Mouse (Mus musculus) kidney, embryonic 14.5 days (tissue): ENCODE measurements around the gene Pcsk6. TPM values are rescaled to one million over a fixed set of nuclear protein-coding genes. Genes with fewer than 3 reads are reported as not detected.

Experiments
- ATAC-seq: fragments of 200-750 bp; cut with Nextera tagmentation; 2 replicates; pipeline ENCODE4 v1.8.0; 2017; ENCODE audit warnings: moderate number of reproducible peaks, mild to moderate bottlenecking, moderate TSS enrichment, moderate library complexity; ENCODE audit not compliant: low FRiP score, low TSS enrichment
- H3K27ac ChIP-seq: fragments of 300-500 bp; sonication (generic); 2 replicates; pipeline ENCODE4 v1.5.1; 2014; ENCODE audit warnings: low read depth, mild to moderate bottlenecking, low read length, moderate library complexity, mixed read lengths
- H3K27me3 ChIP-seq: fragments of 300-500 bp; sonication (generic); 2 replicates; pipeline ENCODE4 v1.6.1; 2014; ENCODE audit warnings: mild to moderate bottlenecking, low read length; ENCODE audit not compliant: control insufficient read depth, insufficient read depth
- H3K36me3 ChIP-seq: fragments of 300-500 bp; sonication (generic); 2 replicates; pipeline ENCODE4 v1.6.1; 2014; ENCODE audit warnings: low read length, mixed read lengths; ENCODE audit not compliant: control insufficient read depth, insufficient read depth
- H3K4me1 ChIP-seq: fragments of 300-500 bp; sonication (generic); 2 replicates; pipeline ENCODE4 v1.6.1; 2014; ENCODE audit warnings: low read length, mixed read lengths; ENCODE audit not compliant: control insufficient read depth, insufficient read depth
- H3K4me2 ChIP-seq: fragments of 300-500 bp; sonication (generic); replicated peaks from 2 replicates; pipeline ENCODE4 v1.6.1; 2014; ENCODE audit warnings: low read depth, mild to moderate bottlenecking, low read length
- H3K4me3 ChIP-seq: fragments of 300-500 bp; sonication (generic); 2 replicates; pipeline ENCODE4 v1.5.1; 2014; ENCODE audit warnings: mild to moderate bottlenecking, low read length
- H3K9ac ChIP-seq: fragments of 300-500 bp; sonication (generic); 2 replicates; pipeline ENCODE4 v1.6.1; 2014; ENCODE audit warnings: low read depth, mild to moderate bottlenecking, low read length, moderate library complexity
- H3K9me3 ChIP-seq: fragments of 300-500 bp; sonication (generic); 2 replicates; pipeline ENCODE4 v1.6.1; 2016; ENCODE audit warnings: low read length; ENCODE audit not compliant: control insufficient read depth
- WGBS: fragments of 180-500 bp; shearing (Covaris S2); extraction: QIAGEN DNeasy Blood & Tissue Kit; methylation state at CpG from one replicate; pipeline ENCODE4 v1.1.7; 2014; 5-methylcytosine and 5-hydroxymethylcytosine counted together
- polyA plus RNA-seq: library from polyadenylated mRNA; unstranded; fragments of >200 nt; fragmentation: Nextera tagmentation; extraction: Ambion mirVana; gene quantifications from 2 replicates; pipeline ENCODE4 v1.2.1, GENCODE M21; 2014

Gene Pcsk6
- polyA plus RNA-seq, 1 experiment from 2014 or later = 2.9 TPM

GRCm38 (mm10) chr7:66092656-66093055 lies 231.1 kb downstream of the Pcsk6 start:
- Histone ChIP-seq H3K9me3 (no peaks in the 10 kb centered on the region), H3K36me3 (peaks cover 40% of the 10 kb centered on the region), H3K27me3 (no peaks in the 10 kb centered on the region), H3K4me1 (no peaks in the 10 kb centered on the region), H3K9ac (no peak overlapping the region), H3K27ac (no peak overlapping the region), H3K4me3 (no peak overlapping the region), H3K4me2 (no peak overlapping the region)
- WGBS = 89% methylated on average over 8 of the region's 8 CpGs
- ATAC-seq = no peak

DNA sequence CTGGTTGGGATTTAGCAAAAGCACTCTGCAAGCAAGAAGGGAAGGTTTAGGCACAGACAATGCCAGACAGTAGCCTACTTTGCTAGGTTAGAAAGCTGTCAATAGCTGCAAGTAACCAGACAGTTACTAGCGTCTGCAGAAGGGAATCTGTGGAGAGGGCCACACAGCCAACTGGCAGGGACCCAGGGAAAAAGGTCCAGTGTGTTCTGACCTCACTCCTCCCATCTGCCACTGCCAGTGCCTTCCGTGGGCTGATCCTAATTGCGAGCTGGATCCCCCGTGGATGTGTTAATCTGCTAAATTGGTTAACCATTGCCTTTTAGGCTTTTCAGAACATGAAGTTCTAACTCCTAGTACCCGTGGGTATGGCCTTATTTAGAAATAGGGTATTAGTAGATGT lies 232.6 kb downstream of the Pcsk6 start:
- H3K27me3 ChIP-seq = no peaks in the 10 kb centered on the region
- H3K36me3 ChIP-seq = peaks cover 26% of the 10 kb centered on the region
- H3K4me2 ChIP-seq = no peak overlapping the region
- no peak overlapping the region for H3K4me3 ChIP-seq
- no peak overlapping the region for H3K9ac ChIP-seq
- H3K4me1 ChIP-seq = no peaks in the 10 kb centered on the region
- 72% methylated on average over 5 of the region's 5 CpGs for WGBS
- H3K9me3 ChIP-seq = no peaks in the 10 kb centered on the region
- ATAC-seq = no peak
- no peak overlapping the region for H3K27ac ChIP-seq

- Histone ChIP-seq H3K27me3 (no peaks in the 10 kb centered on the region), H3K4me3 (no peak overlapping the region), H3K36me3 (no peaks in the 10 kb centered on the region), H3K9ac (no peak overlapping the region), H3K4me2 (no peak overlapping the region), H3K27ac (no peak overlapping the region), H3K4me1 (no peaks in the 10 kb centered on the region), H3K9me3 (no peaks in the 10 kb centered on the region)
- WGBS = 90% methylated on average over 7 of the region's 7 CpGs
- ATAC-seq = no peak
Measured at GRCm38 (mm10) chr7:66098803-66099202, 237.3 kb downstream of the Pcsk6 start.

Other genes with a start within 250 kb of the Pcsk6 start
- gene Tarsl2, start 216.8 kb upstream of the Pcsk6 start, polyA plus RNA-seq = 6.8 and 14.0 TPM in 2 replicates
- gene Tm2d3, start 170.6 kb upstream of the Pcsk6 start, polyA plus RNA-seq = 87.0 and 108 TPM in 2 replicates
- not detected in 2 replicates for gene Gm45213, start 181.9 kb downstream of the Pcsk6 start, polyA plus RNA-seq
- 201 and 241 TPM in 2 replicates for gene Snrpa1, start 197.3 kb downstream of the Pcsk6 start, polyA plus RNA-seq
- 96.6 and 108 TPM in 2 replicates for gene Selenos, start 217.9 kb downstream of the Pcsk6 start, polyA plus RNA-seq
- gene Chsy1, start 247.8 kb downstream of the Pcsk6 start, polyA plus RNA-seq = 26.0 and 29.7 TPM in 2 replicates